Mouse (Mus musculus): ENCODE data around the gene Kcnj14.

- TF ChIP-seq CTCF (IDR thresholded peaks at IDR 0.05; ENCODE audit: control insufficient read depth, insufficient read depth, insufficient read length) (no peak), USF1 (IDR thresholded peaks at IDR 0.05; ENCODE audit: low read depth) (no peak), MYOD1 (IDR thresholded peaks at IDR 0.05; ENCODE audit: control insufficient read depth, insufficient read length, low read depth) (no peak), MAX (IDR thresholded peaks at IDR 0.05) (no peak), MYOG (IDR thresholded peaks at IDR 0.05; ENCODE audit: control insufficient read depth, extremely low read depth, insufficient read length) (no peak), CEBPB (IDR thresholded peaks at IDR 0.05; ENCODE audit: low read depth) (no peak), FOSL1 (IDR thresholded peaks at IDR 0.05; ENCODE audit: insufficient read depth, low read length, poor library complexity, severe bottlenecking) (no peak)
Measured at GRCm38 (mm10) chr7:45784524-45785372, 39.8 kb downstream of the Kcnj14 start, which contains the start of gene Sult2b1.

All from C2C12 (cell line).